Mouse (Mus musculus): Measurements from ENCODE around the gene Fam160a1. TPM values are rescaled to one million over a fixed set of nuclear protein-coding genes. Genes with fewer than 3 reads are reported as not detected.
A peak's percentile ranks its signal among the peaks of the same experiment; 100 is the strongest.

Gene Fam160a1
- polyA plus RNA-seq, 1 experiment: 1.3 TPM

DNA sequence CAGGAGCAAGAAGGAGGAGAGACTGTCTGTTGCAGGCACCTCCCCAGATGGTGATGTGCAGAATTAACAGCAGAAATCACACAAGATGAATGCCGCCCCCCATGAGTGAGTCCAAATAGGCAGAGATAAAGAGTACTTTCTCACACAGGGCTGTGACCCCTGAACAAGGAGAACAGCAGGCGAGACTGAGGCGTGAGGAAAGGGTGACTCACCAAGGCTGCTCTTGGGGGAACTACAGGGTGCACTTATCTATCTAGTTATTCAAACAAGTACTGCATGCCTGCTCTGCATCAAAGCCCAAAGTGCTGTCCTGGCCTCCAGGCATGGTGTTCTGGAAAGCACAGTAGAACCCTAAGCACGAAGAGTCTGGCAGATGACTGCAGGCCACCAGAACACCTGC is 43.2 kb downstream of the Fam160a1 start:
- no peak overlapping the region for H3K27ac ChIP-seq (ENCODE audit: insufficient read depth, low read length)
- WGBS: 64% methylated on average over 4 of the region's 4 CpGs
- no peak overlapping the region for H3K4me3 ChIP-seq (replicated peaks; ENCODE audit: insufficient read depth, low read depth, low read length)
- H3K27me3 ChIP-seq (ENCODE audit: control insufficient read depth, insufficient read depth, low read length): no peaks in the 10 kb centered on the region
- peak in 1 of 2 experiments; percentile 2 for DNase-seq
- TF ChIP-seq POLR2A (IDR thresholded peaks at IDR 0.05; ENCODE audit: borderline replicate concordance, insufficient read depth, low read length): no peak
- no peak for TF ChIP-seq CTCF (IDR thresholded peaks at IDR 0.05; ENCODE audit: borderline replicate concordance, insufficient read depth, low read depth, low read length)
- no peaks in the 10 kb centered on the region for H3K4me1 ChIP-seq (ENCODE audit: control insufficient read depth, insufficient read depth, low read length)

DNA sequence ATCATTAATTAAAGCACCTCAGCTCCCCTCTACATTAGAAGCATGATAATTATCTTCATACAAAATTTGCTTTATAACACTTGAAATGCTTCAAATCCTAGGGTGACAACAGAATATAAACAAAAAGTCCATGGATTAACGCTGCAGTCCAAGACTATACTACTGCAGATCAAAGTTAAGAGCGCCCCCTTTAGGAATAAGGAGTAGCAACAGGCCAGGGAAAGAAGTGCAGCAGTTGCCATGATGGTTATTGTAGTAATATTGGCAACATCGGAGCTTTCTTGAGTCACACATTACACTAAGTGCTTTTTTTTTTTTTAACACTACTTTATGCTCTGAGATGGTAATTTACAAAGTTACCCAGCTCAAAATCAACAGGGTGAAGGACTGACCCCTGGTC is 43.7 kb downstream of the Fam160a1 start:
- WGBS: 46% methylated on average over 3 of the region's 3 CpGs
- TF ChIP-seq CTCF (IDR thresholded peaks at IDR 0.05; ENCODE audit: borderline replicate concordance, insufficient read depth, low read depth, low read length) (no peak), POLR2A (IDR thresholded peaks at IDR 0.05; ENCODE audit: borderline replicate concordance, insufficient read depth, low read length) (no peak)
- Histone ChIP-seq H3K4me1 (ENCODE audit: control insufficient read depth, insufficient read depth, low read length) (no peaks in the 10 kb centered on the region), H3K27me3 (ENCODE audit: control insufficient read depth, insufficient read depth, low read length) (no peaks in the 10 kb centered on the region), H3K27ac (ENCODE audit: insufficient read depth, low read length) (no peak overlapping the region), H3K4me3 (replicated peaks; ENCODE audit: insufficient read depth, low read depth, low read length) (no peak overlapping the region)
- peak in 1 of 2 experiments; percentile 17 for DNase-seq

DNA sequence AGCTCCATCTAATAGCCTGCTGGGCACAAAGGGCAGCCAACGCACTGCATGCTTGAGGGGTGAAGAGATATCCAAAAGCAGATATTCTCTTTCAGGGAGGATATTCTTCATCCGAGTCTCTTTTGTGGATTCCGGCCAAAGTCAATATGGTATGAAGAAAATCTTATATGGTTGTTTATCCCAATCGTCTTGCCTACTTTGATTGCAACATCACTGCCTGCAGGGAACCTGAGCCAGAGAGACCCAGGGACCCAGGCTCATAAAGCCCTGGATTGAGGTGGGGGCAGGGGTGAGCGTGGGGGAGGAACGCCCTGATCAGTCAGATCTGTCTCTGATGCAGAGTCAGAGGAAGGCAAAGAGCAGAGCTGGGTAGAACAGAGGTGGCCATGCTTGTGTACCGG is 52.2 kb downstream of the Fam160a1 start:
- no peak for TF ChIP-seq POLR2A (IDR thresholded peaks at IDR 0.05; ENCODE audit: borderline replicate concordance, insufficient read depth, low read length)
- TF ChIP-seq CTCF (IDR thresholded peaks at IDR 0.05; ENCODE audit: borderline replicate concordance, insufficient read depth, low read depth, low read length): no peak
- Histone ChIP-seq H3K4me1 (ENCODE audit: control insufficient read depth, insufficient read depth, low read length) (no peaks in the 10 kb centered on the region), H3K4me3 (replicated peaks; ENCODE audit: insufficient read depth, low read depth, low read length) (no peak overlapping the region), H3K27me3 (ENCODE audit: control insufficient read depth, insufficient read depth, low read length) (no peaks in the 10 kb centered on the region), H3K27ac (ENCODE audit: insufficient read depth, low read length) (no peak overlapping the region)
- WGBS: 61% methylated on average over 7 of the region's 7 CpGs
- no peak for DNase-seq

DNA sequence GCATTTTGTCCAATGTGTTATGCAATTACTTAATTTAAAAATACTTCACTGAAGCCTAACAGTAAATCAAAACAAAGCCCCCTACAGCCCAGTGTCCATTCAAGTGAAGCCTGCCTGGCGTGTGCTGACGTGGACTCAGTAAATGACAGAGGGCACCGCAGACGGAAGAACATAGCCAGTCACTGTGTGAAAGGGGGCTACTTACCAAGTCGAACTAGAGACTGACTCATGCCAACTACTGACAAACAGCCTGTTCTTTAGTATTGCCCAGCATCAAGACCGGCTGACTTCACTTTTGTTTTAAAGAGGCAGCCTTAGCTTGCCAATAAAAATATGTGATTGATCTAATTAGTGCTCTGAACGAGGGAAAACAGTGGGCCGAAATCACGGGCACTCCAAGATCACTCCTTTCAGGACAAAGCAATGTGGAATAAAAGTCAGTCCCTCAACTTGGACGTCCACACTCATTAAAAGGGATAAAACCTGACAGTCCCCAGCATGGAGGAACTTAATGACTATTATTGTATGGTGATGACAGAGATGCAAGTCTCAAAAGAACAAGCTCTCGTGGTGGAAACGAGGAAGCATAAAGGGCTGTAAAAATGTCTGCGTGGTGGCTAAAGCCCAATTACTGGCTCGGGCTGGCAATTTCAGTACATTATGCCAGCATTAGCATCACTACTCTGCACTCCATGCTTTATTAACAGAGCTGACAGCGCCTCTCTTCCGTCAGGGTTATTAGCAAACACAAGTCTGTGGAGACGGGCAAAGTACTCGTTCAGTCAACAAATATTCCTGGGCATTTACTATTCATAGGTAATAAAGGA is 52.9 kb downstream of the Fam160a1 start:
- Histone ChIP-seq H3K4me3 (replicated peaks; ENCODE audit: insufficient read depth, low read depth, low read length) (no peak overlapping the region), H3K27ac (ENCODE audit: insufficient read depth, low read length) (no peak overlapping the region), H3K4me1 (ENCODE audit: control insufficient read depth, insufficient read depth, low read length) (no peaks in the 10 kb centered on the region), H3K27me3 (ENCODE audit: control insufficient read depth, insufficient read depth, low read length) (no peaks in the 10 kb centered on the region)
- no peak for DNase-seq
- 49% methylated on average over 18 of the region's 18 CpGs for WGBS
- no peak for TF ChIP-seq CTCF (IDR thresholded peaks at IDR 0.05; ENCODE audit: borderline replicate concordance, insufficient read depth, low read depth, low read length)
- no peak for TF ChIP-seq POLR2A (IDR thresholded peaks at IDR 0.05; ENCODE audit: borderline replicate concordance, insufficient read depth, low read length)

DNA sequence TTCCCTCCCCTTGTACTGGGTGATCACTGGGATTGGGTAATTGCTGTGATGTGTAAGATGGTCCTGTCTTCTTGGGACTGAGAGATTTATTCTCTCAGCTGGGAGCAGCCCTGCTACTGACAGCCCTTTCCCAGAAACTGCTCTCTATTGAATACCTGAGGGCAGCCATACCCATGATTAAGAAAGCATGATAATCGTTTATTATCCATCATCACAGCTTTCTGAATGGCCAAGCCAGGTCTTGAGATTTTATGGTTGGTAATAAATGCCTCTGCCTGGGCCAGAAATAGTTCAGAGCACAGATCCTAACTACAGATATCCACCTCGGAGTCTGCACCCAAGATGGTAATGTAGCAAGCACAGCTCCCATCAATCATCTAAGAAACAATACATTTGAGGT is 59.1 kb downstream of the Fam160a1 start:
- no peaks in the 10 kb centered on the region for H3K4me1 ChIP-seq (ENCODE audit: control insufficient read depth, insufficient read depth, low read length)
- 73% methylated on average over 2 of the region's 2 CpGs for WGBS
- H3K27ac ChIP-seq (ENCODE audit: insufficient read depth, low read length): no peak overlapping the region
- no peaks in the 10 kb centered on the region for H3K27me3 ChIP-seq (ENCODE audit: control insufficient read depth, insufficient read depth, low read length)
- no peak for DNase-seq
- H3K4me3 ChIP-seq (replicated peaks; ENCODE audit: insufficient read depth, low read depth, low read length): no peak overlapping the region
- no peak for TF ChIP-seq CTCF (IDR thresholded peaks at IDR 0.05; ENCODE audit: borderline replicate concordance, insufficient read depth, low read depth, low read length)

DNA sequence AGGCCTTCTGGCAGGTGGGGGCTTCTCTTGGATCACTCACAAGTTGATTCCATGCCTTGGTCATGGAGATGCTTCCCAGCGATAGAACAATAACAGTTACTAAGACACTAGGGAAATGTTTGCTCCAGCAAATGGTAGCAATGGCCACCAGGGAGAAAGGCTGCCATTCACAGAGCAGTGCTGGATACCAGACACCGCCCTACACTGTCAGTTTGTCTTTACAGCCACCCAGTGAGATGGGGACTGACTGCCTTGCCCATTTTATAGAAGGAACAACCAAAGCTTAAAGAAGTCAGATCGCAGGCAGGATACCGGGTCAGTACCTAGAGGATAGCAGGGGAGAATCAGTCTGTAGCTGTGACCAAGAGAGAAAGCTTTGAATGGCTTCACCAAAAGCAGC is 59.7 kb downstream of the Fam160a1 start:
- Histone ChIP-seq H3K27me3 (ENCODE audit: control insufficient read depth, insufficient read depth, low read length) (no peaks in the 10 kb centered on the region), H3K4me1 (ENCODE audit: control insufficient read depth, insufficient read depth, low read length) (no peaks in the 10 kb centered on the region), H3K27ac (ENCODE audit: insufficient read depth, low read length) (no peak overlapping the region), H3K4me3 (replicated peaks; ENCODE audit: insufficient read depth, low read depth, low read length) (no peak overlapping the region)
- 76% methylated on average over 4 of the region's 4 CpGs for WGBS
- TF ChIP-seq POLR2A (IDR thresholded peaks at IDR 0.05; ENCODE audit: borderline replicate concordance, insufficient read depth, low read length) (no peak), CTCF (IDR thresholded peaks at IDR 0.05; ENCODE audit: borderline replicate concordance, insufficient read depth, low read depth, low read length) (no peak)
- no peak for DNase-seq

DNA sequence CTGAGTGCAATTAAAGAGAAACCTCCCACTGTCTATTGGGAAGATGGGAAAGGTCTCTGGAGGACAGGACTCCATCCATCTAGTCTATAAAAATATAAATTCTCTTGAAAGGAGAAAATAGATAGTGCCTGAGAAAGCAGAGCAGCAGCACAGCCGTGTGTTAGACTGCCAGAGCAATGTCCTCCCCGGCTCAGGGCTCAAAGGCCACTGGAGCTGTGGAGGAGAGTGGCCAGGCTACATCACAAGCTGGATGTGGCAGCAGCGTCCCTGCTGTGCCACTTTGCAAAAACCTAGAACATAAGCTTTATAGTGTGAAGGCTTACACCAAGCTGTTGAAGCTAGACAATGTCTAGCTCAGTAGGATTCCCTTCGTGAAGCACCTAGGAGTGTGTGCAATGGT is 67.7 kb downstream of the Fam160a1 start:
- H3K4me1 ChIP-seq (ENCODE audit: control insufficient read depth, insufficient read depth, low read length): no peaks in the 10 kb centered on the region
- H3K27me3 ChIP-seq (ENCODE audit: control insufficient read depth, insufficient read depth, low read length): no peaks in the 10 kb centered on the region
- no peak overlapping the region for H3K27ac ChIP-seq (ENCODE audit: insufficient read depth, low read length)
- no peak for TF ChIP-seq CTCF (IDR thresholded peaks at IDR 0.05; ENCODE audit: borderline replicate concordance, insufficient read depth, low read depth, low read length)
- no peak for TF ChIP-seq POLR2A (IDR thresholded peaks at IDR 0.05; ENCODE audit: borderline replicate concordance, insufficient read depth, low read length)
- H3K4me3 ChIP-seq (replicated peaks; ENCODE audit: insufficient read depth, low read depth, low read length): no peak overlapping the region
- DNase-seq: no peak
- WGBS: 67% methylated on average over 4 of the region's 4 CpGs

DNA sequence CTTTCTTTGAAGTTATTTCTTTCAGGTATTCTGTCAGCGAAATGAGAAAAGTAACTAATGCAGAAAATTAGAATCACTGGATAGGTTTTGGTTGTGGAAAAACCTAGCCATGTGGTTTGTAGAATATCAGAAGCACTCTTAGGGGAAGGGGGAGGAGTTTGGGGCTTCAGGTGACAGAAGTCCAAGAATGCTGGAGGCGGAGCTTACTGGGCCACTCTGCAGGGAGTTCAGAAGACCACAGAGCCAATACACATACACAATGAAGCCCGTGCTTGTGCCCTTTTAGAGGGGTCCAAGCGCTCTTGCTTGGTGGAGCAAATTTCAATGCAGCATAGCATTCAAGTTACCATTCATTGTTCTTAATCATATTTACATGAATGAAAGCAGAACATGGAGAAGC is 68.2 kb downstream of the Fam160a1 start:
- WGBS: 37% methylated on average over 4 of the region's 4 CpGs
- H3K27ac ChIP-seq (ENCODE audit: insufficient read depth, low read length): no peak overlapping the region
- TF ChIP-seq POLR2A (IDR thresholded peaks at IDR 0.05; ENCODE audit: borderline replicate concordance, insufficient read depth, low read length) (no peak), CTCF (IDR thresholded peaks at IDR 0.05; ENCODE audit: borderline replicate concordance, insufficient read depth, low read depth, low read length) (no peak)
- no peaks in the 10 kb centered on the region for H3K27me3 ChIP-seq (ENCODE audit: control insufficient read depth, insufficient read depth, low read length)
- no peak for DNase-seq
- H3K4me1 ChIP-seq (ENCODE audit: control insufficient read depth, insufficient read depth, low read length): no peaks in the 10 kb centered on the region
- H3K4me3 ChIP-seq (replicated peaks; ENCODE audit: insufficient read depth, low read depth, low read length): no peak overlapping the region

All from cerebellum, adult 2 months (tissue).